ENCODE assay signal across 20 mouse cellular contexts in genomic region chr19:32465228-32465627, GRCm38 (mm10). TPM values are rescaled to one million over a fixed set of nuclear protein-coding genes. Genes with fewer than 3 reads are reported as not detected.
DNase-seq lines count a peak whose midpoint lies in the region; ATAC-seq lines count a peak whose summit lies in the region.
"Had no signal": no experiment of that assay in that cellular context is flagged by ENCODE, and none has a peak within 500 bp of the region (broad histone marks: within the 10 kb centered on the region; RNA-seq: fewer than 3 reads in every experiment).

No protein-coding gene starts in this region.

- ATAC-seq in activated CD4-positive, CD25-positive, alpha-beta regulatory T cell, adult 4 months = peak; percentile 91
- ATAC-seq: forebrain, postnatal 0 days; liver, embryonic 12.5 days had no signal

- peak; percentile 84 for DNase-seq in CD4-positive helper T cell, adult 2 months (ENCODE audit: low read depth, low spot score)
- peak; percentile 81 for DNase-seq in naive thymus-derived CD4-positive, alpha-beta T cell, adult 2 months (ENCODE audit: low read depth)
- peak; percentile 46 for DNase-seq in thymus, postnatal 25 days
- no peak for DNase-seq in embryo, embryonic 11 days
- DNase-seq in lung, postnatal 25 days (ENCODE audit: low spot score) = no peak
- no peak for DNase-seq in layer of hippocampus, adult 9-10 months (ENCODE audit: low spot score)
- DNase-seq: adrenal gland, postnatal 14 days; cerebellum, adult 8-10 months; cerebellum, postnatal 36 days; forebrain, postnatal 0 days; gastrocnemius, postnatal 14 days; heart, adult 18-20 months; heart, postnatal 14 days; kidney, adult 9 months; kidney, postnatal 25 days; lung, adult 18-20 months; lung, postnatal 10 days; midbrain, embryonic 14.5 days had no signal

RNA-seq across cellular contexts. Expression of gene Rpl9-ps6, which starts 1.1 kb away (rescaled TPM):
- 100 to 1,000 TPM; 229 to 490 TPM for polyA plus RNA-seq in activated CD4-positive, CD25-positive, alpha-beta regulatory T cell, adult 4 months (2017; shearing (Covaris generic))

RNA-seq across cellular contexts. Expression of gene Minpp1, which starts 20.3 kb away (rescaled TPM):
- polyA plus RNA-seq in activated CD4-positive, CD25-positive, alpha-beta regulatory T cell, adult 4 months (2017; shearing (Covaris generic)) = 1 to 10 TPM; 8.6 to 8.9 TPM

Comparison
In these comparisons a context has a peak if more than half of its experiments do, and no peak if none do; other contexts are left out.
1. DNase-seq: peak in CD4-positive helper T cell, adult 2 months (single experiment), naive thymus-derived CD4-positive, alpha-beta T cell, adult 2 months (single experiment) and thymus, postnatal 25 days (single experiment); none in embryo, embryonic 11 days (single experiment), lung, postnatal 25 days (single experiment) and layer of hippocampus, adult 9-10 months (single experiment).